Mouse (Mus musculus) ES-E14 (cell line): ENCODE data around the gene Myo3b.

ENCODE experiments used
- CHD2 ChIP-seq: IDR thresholded peaks from 2 replicates; pipeline ENCODE4 v1.6.1; 2014; ENCODE audit warnings: mild to moderate bottlenecking, low read depth, low read length, inconsistent platforms
- HCFC1 ChIP-seq: IDR thresholded peaks from 2 replicates; pipeline ENCODE4 v1.6.1; 2012; ENCODE audit warnings: low read length, inconsistent platforms, borderline replicate concordance; ENCODE audit not compliant: insufficient read depth
- MAFK ChIP-seq: IDR thresholded peaks from 2 replicates; pipeline ENCODE4 v1.6.1; 2014; ENCODE audit warnings: mild to moderate bottlenecking, low read depth, low read length, inconsistent platforms; ENCODE audit not compliant: insufficient read depth
- ZC3H11A ChIP-seq: IDR thresholded peaks from 2 replicates; pipeline ENCODE4 v1.6.1; 2012; ENCODE audit warnings: low read depth, mild to moderate bottlenecking, inconsistent platforms, low read length, borderline replicate concordance
- ZNF384 ChIP-seq: IDR thresholded peaks from 2 replicates; pipeline ENCODE4 v1.6.1; 2012; ENCODE audit warnings: low read depth, low read length, inconsistent platforms

- TF ChIP-seq ZNF384 (no peak), HCFC1 (no peak), MAFK (no peak), ZC3H11A (no peak), CHD2 (no peak)
Measured at GRCm38 (mm10) chr2:70345126-70345525, 306.2 kb downstream of the Myo3b start.
